Mouse (Mus musculus) heart, postnatal 0 days (tissue): ENCODE data around the gene Fbf1. TPM values are rescaled to one million over a fixed set of nuclear protein-coding genes. Genes with fewer than 3 reads are reported as not detected.
A peak's percentile ranks its signal among the peaks of the same experiment; 100 is the strongest.

ENCODE experiments used
- ATAC-seq: fragments of 200-750 bp; cut with Nextera tagmentation; 2 replicates; pipeline ENCODE4 v1.8.0; 2017; ENCODE audit warnings: low read depth, moderate number of reproducible peaks, moderate library complexity; ENCODE audit not compliant: insufficient read depth
- DNase-seq: peaks from one replicate; pipeline ENCODE4 v3.0.0-alpha.2; 2016; ENCODE audit warnings: low spot score
- H3K27ac ChIP-seq: fragments of 300-500 bp; sonication (generic); 2 replicates; pipeline ENCODE4 v1.5.1; 2014; ENCODE audit warnings: low read depth, mild to moderate bottlenecking
- H3K27me3 ChIP-seq: fragments of 300-500 bp; sonication (generic); 2 replicates; pipeline ENCODE4 v1.6.1; 2014; ENCODE audit warnings: low read length, mixed read lengths; ENCODE audit not compliant: control insufficient read depth, insufficient read depth
- H3K36me3 ChIP-seq: fragments of 300-500 bp; sonication (generic); replicated peaks from 2 replicates; pipeline ENCODE4 v1.6.1; 2014; ENCODE audit warnings: low read length, mixed read lengths; ENCODE audit not compliant: control insufficient read depth, insufficient read depth
- H3K4me1 ChIP-seq: fragments of 300-500 bp; sonication (generic); 2 replicates; pipeline ENCODE4 v1.6.1; 2014; ENCODE audit warnings: antibody characterized with exemption; ENCODE audit not compliant: control insufficient read depth, insufficient read depth
- H3K4me2 ChIP-seq: fragments of 300-500 bp; sonication (generic); 2 replicates; pipeline ENCODE4 v1.6.1; 2014; ENCODE audit warnings: low read depth, mild to moderate bottlenecking, low read length, moderate library complexity
- H3K4me3 ChIP-seq: fragments of 300-500 bp; sonication (generic); 2 replicates; pipeline ENCODE4 v1.5.1; 2014; ENCODE audit warnings: low read depth, low read length
- H3K9ac ChIP-seq: fragments of 300-500 bp; sonication (generic); replicated peaks from 2 replicates; pipeline ENCODE4 v1.6.1; 2014; ENCODE audit warnings: low read depth, low read length, mixed read lengths
- H3K9me3 ChIP-seq: fragments of 300-500 bp; sonication (generic); replicated peaks from 2 replicates; pipeline ENCODE4 v1.6.1; 2016; ENCODE audit warnings: low read length; ENCODE audit not compliant: control insufficient read depth
- CTCF ChIP-seq: IDR thresholded peaks from 2 replicates; pipeline ENCODE4 v1.5.1; 2016; ENCODE audit warnings: antibody characterized with exemption, control low read depth, low read depth
- EP300 ChIP-seq: IDR thresholded peaks from 2 replicates; pipeline ENCODE4 v1.6.1; 2016; ENCODE audit warnings: antibody characterized with exemption, low read depth
- WGBS: fragments of 180-500 bp; shearing (Covaris S2); extraction: QIAGEN DNeasy Blood & Tissue Kit; methylation state at CpG from one replicate; pipeline ENCODE4 v1.1.7; 2014; 5-methylcytosine and 5-hydroxymethylcytosine counted together
- polyA plus RNA-seq: library from polyadenylated mRNA; unstranded; fragments of >200 nt; fragmentation: Nextera tagmentation; extraction: Ambion mirVana; gene quantifications from 2 replicates; pipeline ENCODE4 v1.2.1, GENCODE M21; 2015
- total RNA-seq: library from RNA; depleted of rRNA; stranded (reverse); fragments of >200 nt; gene quantifications from 2 replicates; pipeline ENCODE4 v1.2.3, GENCODE M21; 2014; ENCODE audit warnings: low replicate concordance

Gene Fbf1
- total and polyA plus RNA-seq, 2 experiments from 2014 or later = 8.5 to 22.8 TPM

DNA sequence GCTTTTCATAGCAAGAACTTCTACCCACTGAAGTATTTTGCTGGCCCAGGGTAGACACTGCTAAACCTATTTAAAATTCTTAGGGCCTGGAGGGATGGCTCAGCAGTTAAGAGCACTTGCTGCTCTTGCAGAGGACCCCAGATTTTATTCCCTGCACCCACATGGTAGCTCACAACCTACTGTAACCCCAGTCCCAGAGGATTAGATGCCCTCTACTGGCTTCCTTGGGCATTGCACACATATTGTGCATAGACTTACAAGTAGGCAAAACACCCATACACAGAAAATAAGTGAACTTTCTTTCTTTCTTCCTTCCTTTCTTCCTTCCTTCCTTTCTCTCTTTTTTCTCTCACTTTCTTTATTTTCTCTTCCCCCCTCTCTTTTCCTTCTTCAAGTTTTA, 50.1 kb downstream of the Fbf1 start:
- Histone ChIP-seq H3K4me2 (no peak overlapping the region), H3K4me1 (no peaks in the 10 kb centered on the region), H3K9ac (no peak overlapping the region), H3K36me3 (peaks cover 4% of the 10 kb centered on the region; the same call in 1 of the 2 replicates), H3K4me3 (no peak overlapping the region), H3K27me3 (no peaks in the 10 kb centered on the region), H3K27ac (no peak overlapping the region), H3K9me3 (no peaks in the 10 kb centered on the region)
- TF ChIP-seq CTCF = peak; percentile 14; the same call in 1 of the 2 replicates
- TF ChIP-seq EP300 = no peak
- ATAC-seq (no peak), DNase-seq (no peak)

- 66% methylated on average over 12 of the region's 12 CpGs for WGBS
- H3K4me2 ChIP-seq = no peak overlapping the region
- H3K9ac ChIP-seq = no peak overlapping the region
- 0 out of 2 replicates have a peak, but pooled peaks cover 3% of the 10 kb centered on the region for H3K36me3 ChIP-seq
- DNase-seq (no peak), ATAC-seq (peak; percentile 64)
- H3K27ac ChIP-seq = peak overlapping the region; percentile 23; the same call in 1 of the 2 replicates
- TF ChIP-seq EP300 (no peak), CTCF (no peak)
- no peaks in the 10 kb centered on the region for H3K4me1 ChIP-seq
- H3K27me3 ChIP-seq = no peaks in the 10 kb centered on the region
- no peak overlapping the region for H3K4me3 ChIP-seq
- H3K9me3 ChIP-seq = no peaks in the 10 kb centered on the region
Measured at GRCm38 (mm10) chr11:116117241-116117640, 50.7 kb downstream of the Fbf1 start.

- DNase-seq (no peak), ATAC-seq (no peak)
- Histone ChIP-seq H3K27me3 (no peaks in the 10 kb centered on the region), H3K27ac (no peak overlapping the region), H3K9ac (no peak overlapping the region), H3K9me3 (no peaks in the 10 kb centered on the region), H3K36me3 (no peaks in the 10 kb centered on the region), H3K4me3 (no peak overlapping the region), H3K4me2 (no peak overlapping the region), H3K4me1 (peaks cover 22% of the 10 kb centered on the region; the same call in 1 of the 2 replicates)
- no peak for TF ChIP-seq CTCF
- TF ChIP-seq EP300 = no peak
- WGBS = 89% methylated on average over 19 of the region's 19 CpGs
Measured at GRCm38 (mm10) chr11:116111611-116112203, 56.3 kb downstream of the Fbf1 start.

DNA sequence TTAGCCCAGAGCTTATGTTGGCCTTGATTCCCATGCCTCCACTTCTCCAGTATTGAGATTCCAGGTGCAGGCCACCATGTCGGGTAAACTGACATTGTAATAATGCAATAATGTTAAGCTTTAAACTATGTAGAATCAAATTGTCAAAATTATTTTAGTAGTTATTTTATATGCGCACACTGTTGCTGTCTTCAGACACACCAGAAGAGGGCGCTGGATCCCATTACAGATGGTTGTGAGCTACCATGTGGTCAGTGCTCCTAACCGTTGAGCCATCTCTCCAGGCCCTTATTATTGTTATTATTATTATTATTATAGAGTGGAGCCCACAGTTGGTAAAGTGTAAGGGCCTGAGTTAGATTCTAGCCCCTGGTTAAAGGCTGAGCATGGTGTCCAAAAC, 56.9 kb downstream of the Fbf1 start:
- peak overlapping the region; percentile 95 for H3K27ac ChIP-seq
- peak; percentile 25 for TF ChIP-seq CTCF
- no peak for TF ChIP-seq EP300
- DNase-seq (no peak), ATAC-seq (no peak)
- H3K4me3 ChIP-seq = no peak overlapping the region
- no peaks in the 10 kb centered on the region for H3K9me3 ChIP-seq
- 82% methylated on average over 4 of the region's 4 CpGs for WGBS
- peaks cover 22% of the 10 kb centered on the region; the same call in 1 of the 2 replicates for H3K4me1 ChIP-seq
- H3K9ac ChIP-seq = no peak overlapping the region
- H3K27me3 ChIP-seq = no peaks in the 10 kb centered on the region
- H3K4me2 ChIP-seq = peak overlapping the region; percentile 66
- peaks cover 4% of the 10 kb centered on the region; the same call in 1 of the 2 replicates for H3K36me3 ChIP-seq

DNA sequence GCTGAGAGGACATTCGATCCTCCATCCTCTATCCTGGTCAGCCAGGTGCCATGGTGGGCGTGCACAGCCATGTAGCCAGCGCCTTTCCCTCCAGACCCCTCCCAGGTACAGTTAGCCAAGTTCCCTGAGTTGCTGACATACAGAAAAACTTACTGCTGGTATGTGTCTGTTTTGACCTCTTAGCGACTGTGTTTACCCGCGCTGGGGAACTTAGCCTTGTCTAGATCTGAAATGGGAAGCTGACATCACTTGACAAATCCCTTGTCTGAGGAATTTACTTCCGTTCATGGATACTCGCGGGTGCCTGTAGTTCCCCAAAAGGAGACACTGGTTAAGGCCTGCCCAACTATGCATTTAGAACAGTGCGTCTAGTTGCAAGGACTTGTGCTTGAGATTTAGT, 57.4 kb downstream of the Fbf1 start:
- DNase-seq = peak; percentile 76
- Histone ChIP-seq H3K36me3 (peaks cover 9% of the 10 kb centered on the region; the same call in 1 of the 2 replicates), H3K4me1 (peaks cover 22% of the 10 kb centered on the region; the same call in 1 of the 2 replicates), H3K27me3 (no peaks in the 10 kb centered on the region), H3K9ac (peak overlapping the region; percentile 90), H3K27ac (peak overlapping the region; percentile 95), H3K4me3 (peak overlapping the region; percentile 89), H3K4me2 (peak overlapping the region; percentile 66), H3K9me3 (no peaks in the 10 kb centered on the region)
- 6% methylated on average over 10 of the region's 10 CpGs for WGBS
- peak; percentile 43 for ATAC-seq
- no peak for TF ChIP-seq CTCF
- TF ChIP-seq EP300 = no peak

- ATAC-seq (peak; percentile 88), DNase-seq (peak; percentile 69)
- TF ChIP-seq EP300 = no peak
- no peak for TF ChIP-seq CTCF
- Histone ChIP-seq H3K36me3 (peaks cover 13% of the 10 kb centered on the region; the same call in 1 of the 2 replicates), H3K4me2 (peak overlapping the region; percentile 66), H3K9ac (peak overlapping the region; percentile 90), H3K27ac (peak overlapping the region; percentile 95), H3K27me3 (no peaks in the 10 kb centered on the region), H3K4me1 (peaks cover 22% of the 10 kb centered on the region; the same call in 1 of the 2 replicates), H3K4me3 (peak overlapping the region; percentile 89), H3K9me3 (no peaks in the 10 kb centered on the region)
- WGBS = 0% methylated on average over 35 of the region's 35 CpGs
Measured at GRCm38 (mm10) chr11:116110131-116110530, 57.8 kb downstream of the Fbf1 start.
